Mouse (Mus musculus): ENCODE results near the gene Ptafr.

GRCm38 (mm10) chr4:132588512-132588911, 24.6 kb downstream of the Ptafr start:
- TF ChIP-seq POLR2A (IDR thresholded peaks at IDR 0.05; ENCODE audit: borderline replicate concordance, control insufficient read depth, low read depth, low read length): no peak
- TF ChIP-seq CTCF (IDR thresholded peaks at IDR 0.05; ENCODE audit: control insufficient read depth, insufficient read depth, low read length): no peak
